Mouse (Mus musculus): ENCODE data around the gene Trak1. TPM values are rescaled to one million over a fixed set of nuclear protein-coding genes. Genes with fewer than 3 reads are reported as not detected.
A peak's percentile ranks its signal among the peaks of the same experiment; 100 is the strongest.

Trak1 gene
- polyA plus RNA-seq, 1 experiment from 2014 or later = 18.2 TPM

- no peaks in the 10 kb centered on the region for H3K27me3 ChIP-seq (ENCODE audit: insufficient read depth, poor library complexity, severe bottlenecking)
- H3K4me1 ChIP-seq = peaks cover 81% of the 10 kb centered on the region
- 39% methylated on average over 10 of the region's 10 CpGs for WGBS
- H3K9me3 ChIP-seq = no peaks in the 10 kb centered on the region
- no peaks in the 10 kb centered on the region for H3K36me3 ChIP-seq
- no peak overlapping the region for H3K4me3 ChIP-seq
- DNase-seq (ENCODE audit: low spot score) = no peak
- H3K27ac ChIP-seq = peak overlapping the region; percentile 81
Observed at GRCm38 (mm10) chr9:121347981-121348380, 50.7 kb downstream of the Trak1 start.

GRCm38 (mm10) chr9:121348476-121348875 is 51.2 kb downstream of the Trak1 start:
- 12% methylated on average over 5 of the region's 5 CpGs for WGBS
- H3K4me1 ChIP-seq = peaks cover 76% of the 10 kb centered on the region
- H3K27ac ChIP-seq = peak overlapping the region; percentile 81
- H3K4me3 ChIP-seq = no peak overlapping the region
- no peaks in the 10 kb centered on the region for H3K9me3 ChIP-seq
- H3K36me3 ChIP-seq = no peaks in the 10 kb centered on the region
- DNase-seq (ENCODE audit: low spot score) = no peak
- H3K27me3 ChIP-seq (ENCODE audit: insufficient read depth, poor library complexity, severe bottlenecking) = no peaks in the 10 kb centered on the region

GRCm38 (mm10) chr9:121349111-121349510 is 51.8 kb downstream of the Trak1 start:
- Histone ChIP-seq H3K9me3 (no peaks in the 10 kb centered on the region), H3K36me3 (no peaks in the 10 kb centered on the region), H3K4me1 (peaks cover 70% of the 10 kb centered on the region), H3K4me3 (no peak overlapping the region), H3K27me3 (ENCODE audit: insufficient read depth, poor library complexity, severe bottlenecking) (no peaks in the 10 kb centered on the region), H3K27ac (no peak overlapping the region)
- no peak for DNase-seq (ENCODE audit: low spot score)
- 90% methylated on average over 8 of the region's 8 CpGs for WGBS

GRCm38 (mm10) chr9:121350601-121351000 is 53.3 kb downstream of the Trak1 start:
- no peak for DNase-seq (ENCODE audit: low spot score)
- 49% methylated on average over 2 of the region's 3 CpGs for WGBS
- no peaks in the 10 kb centered on the region for H3K36me3 ChIP-seq
- H3K4me3 ChIP-seq = no peak overlapping the region
- H3K9me3 ChIP-seq = no peaks in the 10 kb centered on the region
- peak overlapping the region; percentile 69 for H3K27ac ChIP-seq
- no peaks in the 10 kb centered on the region for H3K27me3 ChIP-seq (ENCODE audit: insufficient read depth, poor library complexity, severe bottlenecking)
- H3K4me1 ChIP-seq = peaks cover 65% of the 10 kb centered on the region

GRCm38 (mm10) chr9:121351388-121352078 is 54.2 kb downstream of the Trak1 start:
- WGBS = 53% methylated on average over 9 of the region's 9 CpGs
- Histone ChIP-seq H3K36me3 (no peaks in the 10 kb centered on the region), H3K9me3 (no peaks in the 10 kb centered on the region), H3K4me1 (peaks cover 66% of the 10 kb centered on the region), H3K27me3 (ENCODE audit: insufficient read depth, poor library complexity, severe bottlenecking) (no peaks in the 10 kb centered on the region), H3K27ac (peak overlapping the region; percentile 69), H3K4me3 (no peak overlapping the region)
- no peak for DNase-seq (ENCODE audit: low spot score)

- peak overlapping the region; percentile 60 for H3K27ac ChIP-seq
- WGBS = 23% methylated on average over 11 of the region's 11 CpGs
- no peak for DNase-seq (ENCODE audit: low spot score)
- H3K9me3 ChIP-seq = no peaks in the 10 kb centered on the region
- H3K27me3 ChIP-seq (ENCODE audit: insufficient read depth, poor library complexity, severe bottlenecking) = no peaks in the 10 kb centered on the region
- no peaks in the 10 kb centered on the region for H3K36me3 ChIP-seq
- H3K4me3 ChIP-seq = no peak overlapping the region
- peaks cover 66% of the 10 kb centered on the region for H3K4me1 ChIP-seq
Observed at GRCm38 (mm10) chr9:121352131-121352606, 54.9 kb downstream of the Trak1 start.

GRCm38 (mm10) chr9:121352726-121353125 is 55.4 kb downstream of the Trak1 start:
- DNase-seq (ENCODE audit: low spot score) = no peak
- 88% methylated on average over 9 of the region's 9 CpGs for WGBS
- no peaks in the 10 kb centered on the region for H3K9me3 ChIP-seq
- H3K36me3 ChIP-seq = no peaks in the 10 kb centered on the region
- H3K27me3 ChIP-seq (ENCODE audit: insufficient read depth, poor library complexity, severe bottlenecking) = no peaks in the 10 kb centered on the region
- H3K4me1 ChIP-seq = peaks cover 66% of the 10 kb centered on the region
- H3K27ac ChIP-seq = no peak overlapping the region; the same call in 1 of the 2 replicates
- H3K4me3 ChIP-seq = no peak overlapping the region

- H3K4me1 ChIP-seq = peaks cover 74% of the 10 kb centered on the region
- H3K27ac ChIP-seq = peak overlapping the region; percentile 75
- WGBS = 77% methylated on average over 4 of the region's 4 CpGs
- H3K9me3 ChIP-seq = no peaks in the 10 kb centered on the region
- H3K4me3 ChIP-seq = no peak overlapping the region
- DNase-seq (ENCODE audit: low spot score) = no peak
- no peaks in the 10 kb centered on the region for H3K27me3 ChIP-seq (ENCODE audit: insufficient read depth, poor library complexity, severe bottlenecking)
- no peaks in the 10 kb centered on the region for H3K36me3 ChIP-seq
Observed at GRCm38 (mm10) chr9:121354792-121355390, 57.6 kb downstream of the Trak1 start.

GRCm38 (mm10) chr9:121355431-121356141 is 58.3 kb downstream of the Trak1 start:
- Histone ChIP-seq H3K4me1 (peaks cover 77% of the 10 kb centered on the region), H3K4me3 (no peak overlapping the region), H3K27ac (peak overlapping the region; percentile 75), H3K9me3 (no peaks in the 10 kb centered on the region), H3K36me3 (no peaks in the 10 kb centered on the region), H3K27me3 (ENCODE audit: insufficient read depth, poor library complexity, severe bottlenecking) (no peaks in the 10 kb centered on the region)
- 65% methylated on average over 9 of the region's 9 CpGs for WGBS
- DNase-seq (ENCODE audit: low spot score) = no peak

- H3K4me1 ChIP-seq = peaks cover 69% of the 10 kb centered on the region
- peak overlapping the region; percentile 73; the same call in 1 of the 2 replicates for H3K27ac ChIP-seq
- H3K36me3 ChIP-seq = no peaks in the 10 kb centered on the region
- no peak for DNase-seq (ENCODE audit: low spot score)
- no peak overlapping the region for H3K4me3 ChIP-seq
- H3K27me3 ChIP-seq (ENCODE audit: insufficient read depth, poor library complexity, severe bottlenecking) = no peaks in the 10 kb centered on the region
- H3K9me3 ChIP-seq = no peaks in the 10 kb centered on the region
- WGBS = 66% methylated on average over 5 of the region's 5 CpGs
Observed at GRCm38 (mm10) chr9:121357102-121357501, 59.8 kb downstream of the Trak1 start.

- no peaks in the 10 kb centered on the region for H3K36me3 ChIP-seq
- no peaks in the 10 kb centered on the region for H3K27me3 ChIP-seq (ENCODE audit: insufficient read depth, poor library complexity, severe bottlenecking)
- H3K27ac ChIP-seq = peak overlapping the region; percentile 73
- WGBS = 80% methylated on average over 16 of the region's 16 CpGs
- DNase-seq (ENCODE audit: low spot score) = no peak
- H3K9me3 ChIP-seq = no peaks in the 10 kb centered on the region
- H3K4me1 ChIP-seq = peaks cover 63% of the 10 kb centered on the region
- no peak overlapping the region for H3K4me3 ChIP-seq
Observed at GRCm38 (mm10) chr9:121357582-121358275, 60.4 kb downstream of the Trak1 start.

GRCm38 (mm10) chr9:121358418-121358817 is 61.1 kb downstream of the Trak1 start:
- H3K4me1 ChIP-seq = peaks cover 60% of the 10 kb centered on the region
- no peaks in the 10 kb centered on the region for H3K9me3 ChIP-seq
- no peaks in the 10 kb centered on the region for H3K36me3 ChIP-seq
- no peak for DNase-seq (ENCODE audit: low spot score)
- no peak overlapping the region for H3K4me3 ChIP-seq
- WGBS = 52% methylated on average over 8 of the region's 8 CpGs
- H3K27me3 ChIP-seq (ENCODE audit: insufficient read depth, poor library complexity, severe bottlenecking) = no peaks in the 10 kb centered on the region
- peak overlapping the region; percentile 73 for H3K27ac ChIP-seq

Measured in heart, embryonic 10.5 days (tissue).